Mouse (Mus musculus) gastrocnemius, postnatal 10 days (tissue): ENCODE measurements around the gene Cyp3a44. TPM values are rescaled to one million over a fixed set of nuclear protein-coding genes. Genes with fewer than 3 reads are reported as not detected.
"Not testable (repeated sequence)": the region's sequence is repeated elsewhere in the genome, so short reads cannot be mapped to it uniquely, and the experiment has no call there.

Experiments
- DNase-seq: peaks from one replicate; pipeline ENCODE4 v3.0.0; 2021; ENCODE audit warnings: mixed read lengths
- long read RNA-seq, 2 experiments: library from polyadenylated mRNA; stranded (forward); transcript quantifications; one replicate each; pipeline ENCODE4 v2.0.0; 2021
- total RNA-seq, 2 experiments: library from RNA; stranded (reverse); gene quantifications; 2 replicates each; pipeline ENCODE4 v1.2.3; 2021

Cyp3a44 gene
- not detected for total RNA-seq
- long read RNA-seq, experiment 1 = 0 reads
- long read RNA-seq, experiment 2 = 0 reads

DNA sequence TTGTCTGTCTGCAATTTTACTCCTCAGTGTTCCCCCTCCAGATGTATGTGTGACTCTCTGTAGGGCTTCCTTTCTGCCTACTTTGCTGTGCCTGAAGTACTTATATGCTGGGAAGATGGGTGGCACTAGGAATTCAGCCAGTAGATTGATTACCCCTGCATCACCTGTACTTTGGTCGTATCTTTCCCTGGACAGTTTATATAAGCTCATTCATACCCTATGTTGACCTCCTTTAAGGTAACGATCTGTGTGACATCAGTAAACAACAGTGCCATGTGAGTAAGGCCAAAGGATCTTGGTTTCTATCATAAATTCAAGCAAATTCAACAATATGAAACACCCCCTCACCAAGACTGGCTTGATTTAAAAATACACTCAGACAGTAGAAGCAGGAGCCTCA is at the start of gene Cyp3a44:
Cyp3a44 (minus strand) TSS at position 79 of the 400 bp plus-strand sequence.
- not testable (repeated sequence) for DNase-seq

DNA sequence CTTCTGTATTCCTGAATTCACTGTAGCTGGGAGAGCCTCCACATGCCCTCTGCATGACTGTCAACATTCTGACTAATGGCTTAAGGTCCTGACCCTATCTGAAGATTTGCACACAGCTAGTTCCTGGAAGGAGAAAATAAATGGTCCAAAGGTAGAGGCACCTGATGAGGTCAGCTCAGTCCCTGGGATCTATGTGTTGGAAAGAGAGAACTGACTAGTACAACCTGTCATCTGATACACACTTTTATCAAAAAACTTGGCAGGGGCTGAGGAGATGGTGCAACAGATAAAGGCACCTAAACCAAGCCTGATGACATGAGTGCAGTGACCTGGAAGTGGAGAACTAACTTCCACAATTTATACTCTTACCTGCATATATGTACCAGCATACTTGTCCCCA is 5.4 kb downstream of the Cyp3a44 start:
- DNase-seq = not testable (repeated sequence)

DNA sequence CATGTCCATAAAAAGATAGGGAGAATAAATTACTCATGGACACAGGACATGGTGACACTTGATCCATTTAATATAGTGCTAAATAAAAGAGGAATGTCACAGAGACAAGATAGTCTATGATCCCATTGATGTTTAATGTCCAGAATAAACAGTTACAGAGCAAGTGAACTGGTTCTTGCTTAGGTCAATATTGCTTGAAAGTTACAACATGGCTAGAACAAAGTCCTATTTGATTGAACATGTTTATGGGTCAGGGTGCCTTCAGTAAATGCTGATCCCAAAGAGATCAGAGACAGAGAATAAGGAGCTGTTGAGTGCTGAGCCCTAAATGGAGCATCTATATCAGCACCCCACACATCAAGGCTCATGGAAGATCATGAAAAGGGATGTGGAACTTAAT is 12.4 kb downstream of the Cyp3a44 start:
- DNase-seq = not testable (repeated sequence)

DNA sequence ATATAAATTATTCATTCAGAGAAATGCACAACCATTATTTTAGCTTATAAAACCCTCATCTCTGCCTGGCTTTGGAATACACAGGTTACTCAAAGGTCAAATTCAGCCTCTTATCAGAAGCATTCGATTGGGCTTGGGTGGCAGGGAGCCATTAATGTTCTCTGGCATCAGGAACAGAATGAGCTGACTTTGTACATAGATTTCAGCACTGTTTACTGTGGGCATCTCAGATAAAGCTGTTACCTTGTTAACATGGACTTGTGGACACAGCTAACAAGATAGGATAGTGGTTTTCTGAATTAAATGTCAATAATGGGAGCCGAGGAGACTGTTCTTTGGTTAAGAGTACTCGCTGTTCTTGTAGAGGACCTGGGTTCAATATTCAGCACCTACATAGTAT is 68.2 kb downstream of the Cyp3a44 start:
- not testable (repeated sequence) for DNase-seq

Other genes with a start within 250 kb of the Cyp3a44 start
- not detected for gene Cyp3a41b, start 221.1 kb downstream of the Cyp3a44 start, total RNA-seq
- not detected for gene Cyp3a41a, start 85.7 kb downstream of the Cyp3a44 start, total RNA-seq
- under 1 TPM in 1 of 2 experiments, not detected in 1; 0.29 TPM for gene Cyp3a11, start 74.1 kb upstream of the Cyp3a44 start, total RNA-seq
- gene Cyp3a25, start 203.7 kb upstream of the Cyp3a44 start, total RNA-seq = not detected